Mouse (Mus musculus): ENCODE data around the gene Emg1. TPM values are rescaled to one million over a fixed set of nuclear protein-coding genes. Genes with fewer than 3 reads are reported as not detected.
"Not testable (repeated sequence)": the region's sequence is repeated elsewhere in the genome, so short reads cannot be mapped to it uniquely, and the experiment has no call there.

The Emg1 gene
- total RNA-seq, 1 experiment from 2014 or later = 89.3 TPM

DNA sequence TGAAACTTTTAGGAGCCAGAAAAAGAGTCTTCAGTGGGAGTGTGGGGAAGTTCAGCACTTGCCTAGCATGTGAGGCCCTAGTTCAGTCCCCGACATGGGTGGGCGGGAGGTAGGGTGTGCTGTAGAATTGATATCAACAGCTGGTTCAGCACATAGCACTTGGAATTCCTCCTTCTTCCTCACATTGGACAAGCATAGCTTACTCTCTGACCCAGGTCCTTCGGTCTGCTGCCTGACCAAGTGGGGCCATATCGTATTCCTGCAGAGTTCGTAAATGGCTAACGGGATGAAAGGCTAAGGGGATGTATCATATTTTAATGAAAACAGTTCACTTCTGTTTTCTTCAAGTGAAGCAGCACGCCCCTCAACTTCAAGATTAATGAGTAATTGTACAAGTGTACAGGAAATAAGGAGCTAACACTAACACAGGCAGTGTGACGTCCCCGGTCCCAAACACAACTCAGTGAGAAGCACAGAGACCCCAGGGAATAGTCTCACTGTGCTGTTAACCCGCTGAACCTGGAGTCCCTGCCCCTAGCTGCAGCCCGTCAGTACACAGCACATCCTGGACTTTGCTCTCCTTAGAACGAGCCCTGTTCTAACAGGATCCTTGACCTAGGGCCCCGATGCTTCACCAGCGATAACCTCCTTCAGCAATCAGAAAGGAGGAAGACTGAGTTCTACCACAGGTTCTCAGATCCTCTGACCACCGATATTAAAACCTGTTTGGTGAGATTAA lies 18.6 kb downstream of the Emg1 start:
- ATAC-seq (ENCODE audit: extremely low read depth, insufficient number of reproducible peaks, low FRiP score, poor library complexity, severe bottlenecking) = no peak

DNA sequence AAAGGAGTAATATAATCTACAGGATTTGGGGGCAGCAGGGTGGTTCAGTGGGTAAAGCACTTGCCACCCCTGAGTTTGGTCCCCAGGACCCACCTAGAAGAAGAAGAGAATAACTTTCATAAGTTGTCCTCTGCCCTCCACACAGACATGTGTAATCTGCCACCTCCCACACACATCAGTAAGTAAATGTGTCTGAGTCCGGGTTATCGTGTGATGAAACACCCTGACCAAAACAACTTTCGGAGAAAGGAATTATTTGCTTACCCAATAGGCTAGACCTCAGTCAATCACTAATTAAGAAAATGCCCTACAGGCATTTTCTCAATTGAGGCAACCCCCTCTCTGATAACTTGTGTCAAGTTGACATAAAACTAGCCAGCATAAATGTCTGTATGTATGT lies 21.5 kb downstream of the Emg1 start:
- no peak for ATAC-seq (ENCODE audit: extremely low read depth, insufficient number of reproducible peaks, low FRiP score, poor library complexity, severe bottlenecking)

DNA sequence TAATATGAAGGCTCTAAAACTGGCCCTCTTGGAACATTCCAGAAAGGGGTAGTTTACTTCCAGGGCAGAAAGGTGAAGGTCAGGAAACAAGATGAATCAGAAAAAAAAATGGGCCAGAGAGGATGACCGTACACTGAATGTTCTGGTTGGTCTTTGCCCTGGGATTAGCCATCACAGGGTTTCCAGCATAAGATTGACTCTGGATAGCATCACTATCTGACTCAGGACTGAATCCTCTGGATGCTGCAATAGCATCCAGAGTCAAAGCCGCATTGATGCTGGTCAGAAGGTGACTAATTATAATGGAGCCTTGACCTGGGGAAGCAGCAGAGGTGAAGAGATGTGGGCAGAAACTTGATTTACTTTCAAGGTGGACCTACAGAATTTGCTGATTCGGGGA lies 23.0 kb downstream of the Emg1 start:
- ATAC-seq (ENCODE audit: extremely low read depth, insufficient number of reproducible peaks, low FRiP score, poor library complexity, severe bottlenecking) = no peak

DNA sequence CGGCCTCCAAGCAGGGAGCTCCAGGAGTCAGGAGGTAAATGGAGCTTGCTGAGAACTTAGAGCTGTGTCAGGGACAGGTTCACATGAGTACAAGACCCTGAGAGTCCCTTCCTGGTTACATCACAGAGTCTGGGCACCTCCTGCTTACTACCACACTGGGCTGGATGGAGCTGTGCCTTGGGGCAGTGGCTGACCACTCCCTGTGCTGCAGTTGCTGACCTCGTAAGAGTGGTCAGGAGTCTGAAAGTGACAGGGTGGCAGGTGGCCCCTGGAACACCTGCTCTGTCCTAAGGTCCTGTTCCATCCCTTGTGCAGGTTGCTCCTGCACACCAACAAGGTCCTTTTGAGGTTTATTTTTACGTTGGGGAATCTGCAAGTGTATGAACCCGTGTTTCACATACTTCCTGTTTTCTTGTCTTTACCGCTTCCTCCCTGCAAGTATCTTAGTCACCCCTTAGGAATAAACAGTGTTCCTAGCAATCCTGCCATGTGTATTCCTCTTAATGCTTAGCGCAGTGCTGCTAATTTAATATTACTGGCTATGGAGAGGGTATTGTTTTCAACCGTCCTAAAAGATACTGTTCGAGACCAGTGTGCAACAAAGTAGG lies 23.7 kb downstream of the Emg1 start:
- ATAC-seq (ENCODE audit: extremely low read depth, insufficient number of reproducible peaks, low FRiP score, poor library complexity, severe bottlenecking) = peak; percentile 45; the same call in 1 of the 2 replicates

DNA sequence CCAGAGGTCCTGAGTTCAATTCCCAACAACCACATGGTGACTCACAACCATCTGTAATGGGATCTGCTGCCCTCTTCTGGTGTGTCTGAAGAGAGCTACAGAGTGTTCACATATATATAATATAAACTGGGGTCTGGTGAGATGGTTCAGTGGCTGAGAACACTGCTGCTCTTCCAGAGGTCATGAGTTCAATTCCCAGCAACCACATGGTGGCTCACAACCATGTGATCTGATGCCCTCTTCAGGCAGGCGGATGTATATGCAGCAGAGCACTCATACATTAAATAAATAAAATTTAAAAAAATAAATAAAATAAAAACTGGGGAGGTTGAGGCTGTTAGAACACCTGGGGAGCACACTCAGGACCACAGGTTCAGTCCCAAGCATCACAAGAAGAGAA lies 25.3 kb downstream of the Emg1 start:
- ATAC-seq (ENCODE audit: extremely low read depth, insufficient number of reproducible peaks, low FRiP score, poor library complexity, severe bottlenecking) = not testable (repeated sequence)

DNA sequence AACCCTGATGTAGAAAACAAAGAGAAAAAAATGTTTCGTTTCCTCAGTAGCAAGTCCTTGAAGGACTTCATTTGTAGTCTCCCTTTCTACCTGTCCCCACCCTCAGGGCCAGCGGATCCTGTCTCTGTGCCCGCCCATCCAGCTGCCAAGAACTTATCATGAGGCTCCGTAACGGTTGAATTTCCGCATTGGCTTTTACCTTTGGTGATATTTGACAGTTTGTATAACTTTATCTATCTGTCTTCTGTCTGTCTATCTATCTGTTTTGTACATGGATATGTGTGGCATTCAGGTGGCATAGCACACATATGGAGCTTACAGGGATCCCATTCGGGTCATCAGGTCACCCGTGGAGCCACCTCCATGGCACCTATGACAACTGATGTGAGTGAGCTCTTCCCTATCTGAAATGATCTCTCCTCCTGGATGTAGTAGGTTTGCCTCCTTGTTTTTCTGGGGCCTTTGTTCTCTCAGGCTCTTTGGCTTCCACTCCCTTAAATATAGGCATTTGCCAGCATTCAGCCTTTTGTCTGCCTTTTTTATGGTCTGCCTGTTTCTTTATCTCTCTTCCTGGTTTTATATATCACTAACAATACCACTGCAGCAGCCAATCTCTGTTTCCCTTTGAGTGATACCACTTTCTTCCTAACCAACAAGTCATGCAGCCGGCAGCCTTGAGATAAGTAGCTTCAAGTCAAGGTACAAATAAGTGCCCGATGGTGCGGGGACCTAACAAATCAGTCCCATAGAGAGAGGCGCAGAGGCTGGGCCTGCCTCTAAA lies 26.2 kb downstream of the Emg1 start:
- no peak for ATAC-seq (ENCODE audit: extremely low read depth, insufficient number of reproducible peaks, low FRiP score, poor library complexity, severe bottlenecking)

DNA sequence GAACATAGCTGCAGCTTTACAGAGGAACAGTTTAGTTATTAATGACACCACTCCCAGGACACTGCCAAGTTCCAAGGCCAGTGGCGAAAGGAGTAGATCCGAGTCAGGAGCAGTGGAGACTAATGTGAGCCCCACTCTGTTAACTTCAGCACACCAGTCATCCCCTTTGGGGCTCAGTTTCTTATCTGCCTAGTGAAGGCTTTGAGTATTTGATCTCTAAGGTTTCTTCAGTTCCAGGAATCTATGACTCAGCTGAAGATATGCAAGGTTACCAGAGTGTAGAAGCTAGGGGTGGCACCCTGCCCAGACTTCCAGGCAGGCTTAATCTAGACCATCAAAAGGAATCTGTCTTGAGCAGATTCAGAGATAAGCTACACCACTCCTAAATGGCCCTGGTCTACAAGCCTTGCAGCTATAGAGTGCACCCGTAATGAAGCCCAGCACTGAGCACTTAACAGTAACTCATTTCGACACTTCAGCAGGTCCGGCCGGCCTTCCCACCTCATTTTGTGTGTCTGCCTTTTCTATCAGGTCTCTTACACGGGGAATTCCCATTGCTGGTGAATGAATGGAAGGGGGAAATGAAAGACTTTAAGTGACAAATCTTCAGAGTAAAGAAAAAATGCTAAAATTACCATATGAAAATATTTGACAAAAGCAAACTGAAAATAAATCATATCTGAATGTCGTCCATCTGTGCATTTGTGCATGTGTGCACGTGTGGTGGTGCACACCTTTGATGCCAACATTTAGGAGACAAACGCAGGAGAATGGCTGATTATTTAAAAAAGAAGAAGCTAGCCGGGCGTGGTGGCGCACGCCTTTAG lies 28.2 kb downstream of the Emg1 start:
- no peak for ATAC-seq (ENCODE audit: extremely low read depth, insufficient number of reproducible peaks, low FRiP score, poor library complexity, severe bottlenecking)

DNA sequence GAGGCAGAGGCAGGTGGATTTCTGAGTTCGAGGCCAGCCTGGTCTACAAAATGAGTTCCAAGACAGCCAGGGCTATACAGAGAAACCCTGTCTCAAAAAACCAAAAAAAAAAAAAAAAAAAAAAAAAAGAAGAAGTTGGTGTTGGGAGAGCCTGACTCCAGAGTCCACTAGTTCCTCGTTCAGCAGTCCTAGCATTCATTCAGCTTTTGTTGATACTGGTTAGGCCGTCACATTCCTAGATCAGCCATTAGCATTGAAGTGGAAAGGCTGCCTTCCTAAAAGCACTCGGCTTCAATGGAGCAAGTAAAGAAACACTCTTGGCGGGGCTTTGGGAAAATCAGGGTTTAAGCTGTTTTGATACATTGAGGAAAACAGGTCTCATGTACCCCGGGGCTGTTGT lies 29.7 kb downstream of the Emg1 start:
- ATAC-seq (ENCODE audit: extremely low read depth, insufficient number of reproducible peaks, low FRiP score, poor library complexity, severe bottlenecking) = not testable (repeated sequence)

DNA sequence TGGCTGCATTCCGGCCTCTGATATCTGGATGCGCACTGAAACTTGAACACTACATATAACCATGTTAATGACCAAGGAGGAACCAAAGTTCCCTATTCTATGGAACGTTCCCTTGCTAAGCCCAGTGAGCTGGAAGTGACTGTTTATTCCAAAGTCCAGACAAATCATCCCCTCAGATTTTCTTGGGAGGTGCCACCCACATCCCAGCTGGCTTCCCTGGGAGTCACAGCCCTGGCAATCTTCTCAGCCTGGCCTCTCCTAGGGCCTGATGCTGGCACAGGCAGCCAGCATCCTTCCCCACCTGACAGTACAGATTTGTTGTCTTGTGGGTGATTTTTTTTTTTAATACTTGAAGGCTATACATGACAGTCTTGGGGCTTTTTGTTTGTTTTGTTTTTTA lies 32.5 kb downstream of the Emg1 start:
- no peak for ATAC-seq (ENCODE audit: extremely low read depth, insufficient number of reproducible peaks, low FRiP score, poor library complexity, severe bottlenecking)

DNA sequence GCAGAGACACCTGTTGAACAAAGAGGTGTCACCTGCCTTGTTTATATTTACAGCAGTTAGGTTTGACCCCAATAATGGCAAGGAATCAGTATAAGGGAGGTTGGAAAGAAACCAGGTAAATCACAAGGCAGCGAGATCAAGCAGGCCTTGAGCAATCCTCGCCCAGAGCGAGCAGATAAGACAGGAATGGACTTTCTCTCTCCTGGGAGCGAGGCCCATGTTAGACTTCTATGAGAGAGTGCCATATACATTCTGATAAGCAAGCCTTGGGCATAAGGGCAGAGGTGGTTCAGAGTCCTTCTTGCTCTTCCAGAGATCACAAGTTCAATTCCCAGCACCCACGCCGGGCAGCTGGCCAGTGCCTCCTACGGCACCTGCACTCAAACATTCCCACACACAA lies 33.2 kb downstream of the Emg1 start:
- ATAC-seq (ENCODE audit: extremely low read depth, insufficient number of reproducible peaks, low FRiP score, poor library complexity, severe bottlenecking) = no peak

DNA sequence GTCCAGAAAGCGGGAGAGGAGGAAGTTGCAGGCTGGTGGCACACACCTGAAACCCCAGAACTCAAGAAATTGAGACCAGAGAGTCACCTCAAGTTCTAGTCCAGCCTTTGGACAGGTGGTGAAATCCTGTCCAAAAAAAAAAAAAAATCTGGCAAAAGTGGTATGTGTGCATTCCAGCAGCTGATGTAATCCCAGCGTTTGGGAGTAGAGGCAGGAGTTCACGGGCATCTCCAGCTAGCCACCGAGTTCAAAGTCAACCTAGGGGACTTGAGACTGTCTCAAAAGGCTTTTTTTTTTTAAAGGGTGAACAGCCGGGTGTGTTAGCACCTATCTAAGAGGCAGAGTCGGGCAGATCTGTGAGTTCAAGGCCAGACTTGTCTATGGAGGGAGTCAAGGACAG lies 35.8 kb downstream of the Emg1 start:
- ATAC-seq (ENCODE audit: extremely low read depth, insufficient number of reproducible peaks, low FRiP score, poor library complexity, severe bottlenecking) = no peak

DNA sequence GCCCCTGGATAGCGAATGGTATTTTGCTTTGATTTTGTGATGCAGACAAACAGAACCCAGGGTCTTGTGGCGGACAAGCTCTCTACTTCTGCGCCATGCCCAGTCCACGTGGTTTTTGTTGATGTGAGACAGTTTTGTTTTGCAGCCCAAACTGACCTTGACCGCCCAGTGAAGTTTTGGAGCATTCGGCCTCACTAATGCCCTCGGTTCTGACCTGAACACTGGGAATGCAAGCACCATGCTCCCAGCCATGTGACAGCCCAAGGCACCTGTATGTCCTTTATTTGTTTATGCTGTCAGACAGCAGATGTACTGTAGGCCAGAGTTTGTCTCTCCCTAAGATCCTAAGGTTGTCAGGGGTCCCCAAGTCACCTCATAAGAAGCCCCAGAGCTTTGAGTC lies 37.4 kb downstream of the Emg1 start:
- no peak for ATAC-seq (ENCODE audit: extremely low read depth, insufficient number of reproducible peaks, low FRiP score, poor library complexity, severe bottlenecking)

DNA sequence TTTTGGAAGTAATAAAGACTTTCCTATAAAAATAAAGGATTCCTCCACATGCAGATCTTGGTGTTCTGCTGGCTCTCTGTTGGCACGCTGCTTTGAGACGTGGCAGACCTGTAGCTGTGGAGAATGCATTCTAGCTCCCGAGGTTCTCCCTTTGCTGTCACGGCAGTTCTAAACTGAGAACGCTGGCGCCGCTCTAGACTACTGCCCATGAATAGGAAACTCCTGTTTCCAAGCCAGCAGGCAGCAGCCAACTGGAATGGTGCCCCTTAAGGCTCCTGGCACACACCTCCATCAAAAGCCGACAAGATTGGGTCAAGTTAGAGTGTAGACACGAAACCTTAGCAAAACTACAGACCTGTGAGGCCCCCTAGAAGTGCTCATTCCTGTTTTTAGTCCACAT lies 38.4 kb downstream of the Emg1 start:
- no peak for ATAC-seq (ENCODE audit: extremely low read depth, insufficient number of reproducible peaks, low FRiP score, poor library complexity, severe bottlenecking)

DNA sequence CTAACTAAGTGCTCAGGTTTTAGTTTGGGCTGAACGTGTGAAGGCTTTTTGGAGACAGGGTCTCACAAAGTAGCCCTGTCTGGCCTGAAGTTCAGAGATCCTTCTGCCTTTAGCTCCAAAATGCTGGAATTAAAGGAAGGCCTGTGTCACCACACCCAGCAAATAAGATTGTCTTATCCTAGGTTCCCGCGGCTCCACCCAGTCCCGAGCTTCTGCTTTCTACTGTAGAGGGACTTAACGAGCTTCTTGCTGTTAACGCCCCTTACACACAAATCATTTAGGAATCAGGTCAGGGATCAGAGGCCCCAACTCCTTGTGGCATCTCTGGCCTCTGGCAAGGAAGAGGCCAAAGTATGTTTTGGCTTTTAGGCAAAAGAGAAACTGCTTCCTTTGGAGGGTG lies 39.9 kb downstream of the Emg1 start:
- no peak for ATAC-seq (ENCODE audit: extremely low read depth, insufficient number of reproducible peaks, low FRiP score, poor library complexity, severe bottlenecking)

DNA sequence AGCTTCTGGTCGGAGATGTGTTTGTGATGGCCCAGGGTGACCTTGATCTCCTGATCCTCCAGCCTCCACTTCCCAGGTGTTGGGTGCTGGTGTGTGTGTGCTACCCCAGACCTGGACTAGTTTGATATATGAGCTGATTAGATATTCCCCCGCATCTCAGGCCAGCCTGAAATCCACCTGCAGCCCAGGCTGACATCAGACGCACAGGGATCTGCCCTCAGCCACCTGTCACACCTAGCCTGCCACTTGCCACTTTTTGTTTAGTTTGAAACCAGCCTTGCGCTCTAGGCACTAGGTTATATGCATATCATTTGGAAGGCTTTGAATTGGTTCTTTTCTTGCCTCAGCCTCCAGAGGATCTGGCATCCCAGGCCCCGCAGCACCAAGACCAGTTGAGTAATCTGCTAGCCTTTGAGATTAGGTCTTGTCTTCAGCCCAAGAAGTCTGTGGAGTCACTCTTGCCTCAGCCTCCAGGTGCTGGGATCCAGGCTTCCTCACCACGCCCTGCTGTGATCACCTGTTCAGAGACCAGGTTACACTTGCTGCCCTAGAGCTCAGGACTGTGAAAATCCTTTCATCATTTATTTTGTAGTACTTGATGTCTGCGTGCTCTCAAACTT lies 41.6 kb downstream of the Emg1 start:
- no peak for ATAC-seq (ENCODE audit: extremely low read depth, insufficient number of reproducible peaks, low FRiP score, poor library complexity, severe bottlenecking)

DNA sequence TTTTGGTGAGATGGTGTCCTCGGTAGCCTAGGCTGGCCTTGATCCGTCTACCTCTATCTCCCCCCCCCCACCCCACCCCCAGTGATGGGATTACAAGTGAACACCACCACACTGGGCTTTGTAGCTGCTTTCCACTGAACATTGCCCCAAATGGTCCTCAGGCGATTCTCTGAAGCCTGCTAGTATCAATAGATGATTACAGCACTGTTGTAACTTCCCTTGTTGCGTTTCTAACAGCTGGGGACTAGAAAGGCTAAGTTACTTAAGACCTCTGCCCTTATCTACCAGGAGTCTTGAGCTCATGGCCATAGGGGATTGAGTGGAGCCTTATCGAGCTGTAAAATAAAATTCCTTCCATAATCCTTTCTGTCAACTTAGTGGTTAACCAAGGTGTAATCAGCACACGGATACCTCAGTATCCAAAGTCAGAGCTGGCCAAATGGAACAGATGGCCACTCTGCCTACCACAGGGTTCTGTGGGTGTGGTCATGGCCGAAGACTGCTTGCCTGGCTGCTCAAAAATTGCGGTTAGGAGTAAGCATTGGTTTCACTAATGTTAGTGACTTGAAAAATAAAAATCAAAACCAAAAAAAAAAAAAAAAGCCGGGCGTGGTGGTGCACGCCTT lies 42.6 kb downstream of the Emg1 start:
- ATAC-seq (ENCODE audit: extremely low read depth, insufficient number of reproducible peaks, low FRiP score, poor library complexity, severe bottlenecking) = no peak

DNA sequence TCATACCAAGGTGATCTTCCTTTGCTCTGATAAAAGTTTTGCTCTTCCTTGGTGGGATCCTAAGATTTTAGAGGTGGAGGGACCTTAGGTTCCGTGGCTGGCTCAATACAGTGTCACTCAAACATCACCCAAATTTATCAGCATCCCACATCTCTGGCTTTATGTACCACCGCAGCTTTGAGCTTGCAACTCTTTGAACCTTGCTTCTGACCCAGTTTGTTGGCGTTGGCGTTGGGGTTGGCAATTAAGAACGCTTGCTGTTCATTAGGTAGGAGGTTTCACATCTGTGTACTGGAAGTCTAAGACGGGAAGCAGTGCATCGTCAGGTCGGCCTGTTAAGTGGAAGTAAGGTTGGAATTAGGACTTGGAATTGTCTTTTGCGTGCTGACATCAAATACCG lies 47.0 kb downstream of the Emg1 start:
- no peak for ATAC-seq (ENCODE audit: extremely low read depth, insufficient number of reproducible peaks, low FRiP score, poor library complexity, severe bottlenecking)

DNA sequence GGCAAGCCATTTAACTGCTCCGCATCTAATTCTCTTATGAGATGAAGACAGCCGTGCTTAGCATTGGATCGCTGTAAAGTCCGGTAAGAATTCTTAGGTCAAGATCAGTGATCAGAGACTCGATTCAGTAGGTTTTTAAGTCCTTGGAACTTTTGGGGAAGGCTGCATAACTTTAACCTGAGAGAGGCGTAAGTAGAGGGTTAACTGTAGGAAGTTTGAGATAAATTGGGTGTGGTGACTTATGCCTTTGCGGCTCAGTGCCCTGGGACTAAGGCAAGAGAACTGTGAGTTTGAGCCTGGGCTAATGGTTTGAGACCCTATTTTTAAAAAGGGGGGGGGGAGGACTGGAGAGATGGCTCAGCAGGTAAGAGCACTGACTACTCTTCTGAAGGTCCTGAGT lies 47.7 kb downstream of the Emg1 start:
- no peak for ATAC-seq (ENCODE audit: extremely low read depth, insufficient number of reproducible peaks, low FRiP score, poor library complexity, severe bottlenecking)

DNA sequence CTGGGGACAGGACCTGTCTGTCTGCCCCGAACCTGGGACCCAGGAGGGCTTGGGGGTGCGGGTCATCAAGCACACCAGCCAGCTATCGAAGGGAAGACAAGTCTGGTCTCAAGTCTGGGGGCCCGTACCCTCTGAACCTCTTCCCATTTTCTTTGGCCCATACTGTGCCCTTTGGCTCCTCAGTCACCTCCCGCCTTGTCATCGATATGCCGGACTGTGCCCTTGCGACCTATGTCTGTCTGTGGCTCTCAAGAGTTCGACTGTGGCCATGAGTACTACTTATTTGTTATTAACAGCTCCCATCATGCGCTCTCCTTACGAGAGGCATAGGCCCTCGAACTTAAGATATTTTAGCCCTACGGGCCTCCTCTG lies 48.6 kb downstream of the Emg1 start:
- no peak for ATAC-seq (ENCODE audit: extremely low read depth, insufficient number of reproducible peaks, low FRiP score, poor library complexity, severe bottlenecking)

All from neutrophil, adult 5-6 weeks (primary cell).